Mouse (Mus musculus) liver, embryonic 14.5 days (tissue): Measurements from ENCODE around the gene Slc17a2. TPM values are rescaled to one million over a fixed set of nuclear protein-coding genes. Genes with fewer than 3 reads are reported as not detected.
A peak's percentile ranks its signal among the peaks of the same experiment; 100 is the strongest.
"Not testable (repeated sequence)": the region's sequence is repeated elsewhere in the genome, so short reads cannot be mapped to it uniquely, and the experiment has no call there.

Source experiments
- ATAC-seq: fragments of 200-750 bp; cut with Nextera tagmentation; 2 replicates; pipeline ENCODE4 v1.8.0; 2017; ENCODE audit warnings: moderate number of reproducible peaks, mild to moderate bottlenecking, moderate library complexity; ENCODE audit not compliant: insufficient read depth
- DNase-seq, 3 experiments: peaks; one replicate each; pipeline ENCODE4 v3.0.0-alpha.2; 2012 to 2013; ENCODE audit warnings: low read depth in 3 of 3, low spot score in 3 of 3
- H3K27ac ChIP-seq: fragments of 300-500 bp; sonication (generic); 2 replicates; pipeline ENCODE4 v1.5.1; 2014; ENCODE audit warnings: moderate library complexity, mild to moderate bottlenecking, control low read depth, inconsistent platforms
- H3K27me3 ChIP-seq: fragments of 300-500 bp; sonication (generic); 2 replicates; pipeline ENCODE4 v1.6.1; 2014; ENCODE audit warnings: mild to moderate bottlenecking, low read length, moderate library complexity; ENCODE audit not compliant: control insufficient read depth, insufficient read depth
- H3K36me3 ChIP-seq: fragments of 300-500 bp; sonication (generic); replicated peaks from 2 replicates; pipeline ENCODE4 v1.6.1; 2014; ENCODE audit warnings: low read depth; ENCODE audit not compliant: control insufficient read depth, insufficient read depth
- H3K4me1 ChIP-seq, 2 experiments: fragments of 200-500 bp in 1 of 2; fragments of 300-500 bp in 1 of 2; sonication (generic) in 1 of 2; replicated peaks; 2 replicates each; pipeline ENCODE4 v1.6.1; 2012 to 2014; ENCODE audit warnings: antibody characterized with exemption in 1 of 2, inconsistent platforms in 1 of 2, low read length in 1 of 2; ENCODE audit not compliant: control insufficient read depth in 2 of 2, insufficient read depth in 2 of 2
- H3K4me2 ChIP-seq: fragments of 300-500 bp; sonication (generic); 2 replicates; pipeline ENCODE4 v1.6.1; 2014; ENCODE audit warnings: low read depth, mild to moderate bottlenecking, control low read depth, moderate library complexity
- H3K4me3 ChIP-seq, 2 experiments: fragments of 200-500 bp in 1 of 2; fragments of 300-500 bp in 1 of 2; sonication (generic) in 1 of 2; 2 replicates each; pipeline ENCODE4 v1.5.1; 2012 to 2014; ENCODE audit warnings: low read depth in 2 of 2, low read length in 2 of 2, mild to moderate bottlenecking in 2 of 2, control low read depth in 1 of 2, inconsistent platforms in 1 of 2, moderate library complexity in 1 of 2; ENCODE audit not compliant: insufficient read depth in 1 of 2
- H3K9ac ChIP-seq: fragments of 300-500 bp; sonication (generic); replicated peaks from 2 replicates; pipeline ENCODE4 v1.6.1; 2014; ENCODE audit warnings: mild to moderate bottlenecking, control low read depth, moderate library complexity
- H3K9me3 ChIP-seq: fragments of 300-500 bp; sonication (generic); 2 replicates; pipeline ENCODE4 v1.6.1; 2016; ENCODE audit warnings: low read length, mixed read lengths; ENCODE audit not compliant: control insufficient read depth
- CTCF ChIP-seq: IDR thresholded peaks from 2 replicates; pipeline ENCODE4 v1.5.1; 2016; ENCODE audit warnings: antibody characterized with exemption, low read depth, control low read depth
- EP300 ChIP-seq: IDR thresholded peaks from 2 replicates; pipeline ENCODE4 v1.6.1; 2016; ENCODE audit warnings: antibody characterized with exemption, low read depth
- WGBS: fragments of 180-500 bp; shearing (Covaris S2); extraction: QIAGEN DNeasy Blood & Tissue Kit; methylation state at CpG from one replicate; pipeline ENCODE4 v1.1.7; 2014; ENCODE audit not compliant: insufficient replicate concordance; 5-methylcytosine and 5-hydroxymethylcytosine counted together
- polyA plus RNA-seq, 2 experiments: library from polyadenylated mRNA; depleted of rRNA in 1 of 2; stranded (reverse) in 1 of 2; unstranded in 1 of 2; fragments of >200 nt; fragmentation: Nextera tagmentation in 1 of 2; extraction: Ambion mirVana in 1 of 2; gene quantifications; 2 replicates each; pipeline versions ENCODE4 v1.2.1 to v1.2.3; 2012 to 2014

The Slc17a2 gene
- polyA plus RNA-seq, 2 experiments = 1.1 to 1.3 TPM

DNA sequence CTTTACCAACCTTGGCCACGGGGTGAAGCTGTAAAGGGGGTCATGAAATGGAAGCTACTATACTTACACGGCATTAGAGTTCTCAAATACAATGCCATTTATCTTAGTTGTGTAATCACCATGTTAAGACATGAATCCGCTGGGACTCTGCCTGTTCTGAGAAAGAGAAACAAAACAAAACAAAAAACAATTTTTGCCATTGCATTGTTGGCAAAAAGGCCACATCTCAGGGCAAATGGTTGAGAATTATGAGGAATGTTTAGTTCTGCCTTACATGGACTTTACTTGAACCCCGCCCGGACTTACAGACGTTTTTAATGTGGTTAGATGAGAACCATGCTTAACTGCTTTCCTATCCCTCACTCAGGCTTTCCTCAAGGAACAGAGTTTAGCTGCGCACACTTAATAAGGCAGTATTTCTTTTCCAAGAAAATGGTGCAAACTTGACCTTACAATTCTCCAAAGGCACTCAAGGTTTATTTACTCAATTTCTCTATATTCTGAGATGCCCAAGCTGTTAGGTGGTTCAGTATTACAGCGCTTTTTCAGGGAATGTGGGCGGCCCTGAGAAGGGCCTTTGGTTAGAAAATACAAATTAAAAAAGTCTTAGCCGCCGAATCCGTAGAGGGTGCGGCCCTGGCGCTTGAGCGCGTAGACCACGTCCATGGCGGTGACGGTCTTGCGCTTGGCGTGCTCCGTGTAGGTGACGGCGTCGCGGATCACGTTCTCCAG lies 46.4 kb upstream of the Slc17a2 start:
- Histone ChIP-seq H3K9me3 (no peaks in the 10 kb centered on the region), H3K4me2 (peak overlapping the region; percentile 88), H3K4me1 (peaks cover 35 to 43% of the 10 kb centered on the region in 2 experiments), H3K9ac (peak overlapping the region; percentile 93), H3K4me3 (peak overlapping the region; percentile 62), H3K27ac (peak overlapping the region; percentile 99), H3K27me3 (no peaks in the 10 kb centered on the region), H3K36me3 (no peaks in the 10 kb centered on the region)
- TF ChIP-seq CTCF = peak; percentile 34; the same call in 1 of the 2 replicates
- TF ChIP-seq EP300 = no peak
- 1% methylated on average over 20 of the region's 27 CpGs for WGBS
- DNase-seq (peak in 1 of 3 experiments; percentile 72), ATAC-seq (no peak)

- peak; percentile 63 for ATAC-seq
- Histone ChIP-seq H3K4me2 (peak within 1 kb of the TSS; percentile 88), H3K27ac (peak within 1 kb of the TSS; percentile 99), H3K9ac (peak within 1 kb of the TSS; percentile 93), H3K4me1 (peaks cover 29 to 40% of the 10 kb centered on the region in 2 experiments), H3K9me3 (no peaks in the 10 kb centered on the region), H3K27me3 (no peaks in the 10 kb centered on the region), H3K36me3 (no peaks in the 10 kb centered on the region), H3K4me3 (peak within 1 kb of the TSS; percentile 62)
- under 1% methylated on average over 61 of the region's 72 CpGs for WGBS
- DNase-seq = peak; percentile 99 to 100 (median 99)
- TF ChIP-seq CTCF (0 out of 2 replicates have a peak, but pooled peaks have one; percentile 12), EP300 (peak; percentile 85)
These were observed 45.6 kb upstream of the Slc17a2 start, which contains the start of gene Hist1h4a for GRCm38 (mm10) chr13:23760972-23761864. Gene Hist1h4a (minus strand): TSS chr13:23761230.

- DNase-seq (peak; percentile 87 to 88 (median 88)), ATAC-seq (peak; percentile 46)
- peaks cover 28 to 44% of the 10 kb centered on the region in 2 experiments for H3K4me1 ChIP-seq
- H3K4me2 ChIP-seq = peak within 1 kb of the TSS; percentile 88
- not testable (repeated sequence) for H3K36me3 ChIP-seq, H3K9me3 ChIP-seq, H3K27me3 ChIP-seq
- peak within 1 kb of the TSS; percentile 99 for H3K27ac ChIP-seq
- under 1% methylated on average over 29 of the region's 52 CpGs for WGBS
- peak within 1 kb of the TSS; percentile 93 for H3K9ac ChIP-seq
- peak within 1 kb of the TSS; percentile 49 to 62 for H3K4me3 ChIP-seq
- peak; percentile 65; the same call in 1 of the 2 replicates for TF ChIP-seq EP300
These were observed 44.6 kb upstream of the Slc17a2 start, which contains the start of gene Hist1h3a for GRCm38 (mm10) chr13:23761871-23762821. Gene Hist1h3a (minus strand): TSS chr13:23762386.

- no peaks in the 10 kb centered on the region for H3K36me3 ChIP-seq
- DNase-seq (peak in 1 of 3 experiments; percentile 91), ATAC-seq (no peak)
- TF ChIP-seq CTCF (no peak), EP300 (no peak)
- peaks cover 28 to 37% of the 10 kb centered on the region in 2 experiments for H3K4me1 ChIP-seq
- H3K27ac ChIP-seq = peak overlapping the region; percentile 99
- H3K9ac ChIP-seq = peak overlapping the region; percentile 93
- no peaks in the 10 kb centered on the region for H3K27me3 ChIP-seq
- WGBS = under 1% methylated on average over 10 of the region's 10 CpGs
- peak overlapping the region; percentile 33 to 62; a peak in 3 of 4 replicates for H3K4me3 ChIP-seq
- no peaks in the 10 kb centered on the region for H3K9me3 ChIP-seq
- peak overlapping the region; percentile 88 for H3K4me2 ChIP-seq
These were observed 43.6 kb upstream of the Slc17a2 start for GRCm38 (mm10) chr13:23763242-23763585.
